Mouse (Mus musculus): ENCODE measurements at regions not wholly inside any gene's neighbourhood (a gene's known extent, or its start where the extent isn't known, plus 50 kb on each side); places are given as distances from the start of the nearest gene placed in this dataset.

- no peak for TF ChIP-seq CTCF (IDR thresholded peaks at IDR 0.05; ENCODE audit: low read depth)
- TF ChIP-seq EP300 (IDR thresholded peaks at IDR 0.05; ENCODE audit: low read depth) = no peak
Observed at GRCm38 (mm10) chr2:30719611-30720290, 83.7 kb downstream of the 1700001O22Rik start.
